9 mouse cellular contexts compared by ENCODE assay signal in genomic region chr9:104235751-104236150, GRCm38 (mm10). TPM values are rescaled to one million over a fixed set of nuclear protein-coding genes. Genes with fewer than 3 reads are reported as not detected.
A peak's percentile ranks its signal among the peaks of the same experiment; 100 is the strongest.
DNase-seq lines count a peak whose midpoint lies in the region; ATAC-seq lines count a peak whose summit lies in the region.
"Had no signal": no experiment of that assay in that cellular context is flagged by ENCODE, and none has a peak within 500 bp of the region (broad histone marks: within the 10 kb centered on the region; RNA-seq: fewer than 3 reads in every experiment).

No protein-coding gene starts in this region.

- no peak overlapping the region for H3K9ac ChIP-seq in heart, embryonic 14.5 days (ENCODE audit: low read length)
- H3K9ac ChIP-seq: embryonic facial prominence, embryonic 15.5 days had no signal

- no peak for ATAC-seq in heart, embryonic 14.5 days (ENCODE audit: insufficient number of reproducible peaks, insufficient read depth, low FRiP score, low read depth)

- H3K27ac ChIP-seq in heart, embryonic 14.5 days (replicated peaks in 1 of 2; ENCODE audit: control insufficient read depth in 1 of 2, insufficient read depth in 1 of 2, low read depth in 2 of 2, low read length in 2 of 2) = peak overlapping the region; percentile 48 to 51
- H3K27ac ChIP-seq: embryonic facial prominence, embryonic 15.5 days had no signal

- H3K4me1 ChIP-seq in heart, embryonic 14.5 days (ENCODE audit: control insufficient read depth in 2 of 2, insufficient read depth in 2 of 2, low read length in 2 of 2) = peaks cover 13 to 24% of the 10 kb centered on the region in 2 experiments
- H3K4me1 ChIP-seq: embryonic facial prominence, embryonic 15.5 days had no signal

- peak overlapping the region; percentile 7; the same call in 1 of the 2 replicates for H3K4me2 ChIP-seq in heart, embryonic 14.5 days (ENCODE audit: low read length)
- H3K4me2 ChIP-seq: embryonic facial prominence, embryonic 15.5 days had no signal

- H3K9me3 ChIP-seq in heart, embryonic 14.5 days (ENCODE audit: control insufficient read depth, low read length) = no peaks in the 10 kb centered on the region
- H3K9me3 ChIP-seq: embryonic facial prominence, embryonic 15.5 days had no signal

- 18% methylated on average over 5 of the region's 5 CpGs for WGBS in heart, embryonic 14.5 days

- DNase-seq in kidney, postnatal 10 days = peak; percentile 75
- DNase-seq in kidney, adult 9 months = no peak
- DNase-seq in MN1 (ENCODE audit: low spot score) = peak; percentile 79
- DNase-seq in brain, adult 2 months (ENCODE audit: low read depth, low spot score) = peak; percentile 82
- no peak for DNase-seq in spleen, postnatal 10 days (ENCODE audit: low spot score in 2 of 2)
- no peak for DNase-seq in Muller cell, postnatal 12 days (ENCODE audit: inconsistent ontology term)
- DNase-seq in spleen, postnatal 36 days (ENCODE audit: low spot score in 2 of 2) = no peak

- no peak overlapping the region for H3K4me3 ChIP-seq in heart, embryonic 14.5 days (ENCODE audit: control insufficient read depth in 1 of 2, insufficient read depth in 1 of 2, low read depth in 1 of 2, low read length in 2 of 2)
- H3K4me3 ChIP-seq: embryonic facial prominence, embryonic 15.5 days had no signal

- H3K27me3 ChIP-seq in heart, embryonic 14.5 days (ENCODE audit: control insufficient read depth, insufficient read depth, low read length) = no peaks in the 10 kb centered on the region
- H3K27me3 ChIP-seq: embryonic facial prominence, embryonic 15.5 days had no signal

- H3K36me3 ChIP-seq in heart, embryonic 14.5 days (ENCODE audit: control insufficient read depth, insufficient read depth, low read length) = peaks cover 52% of the 10 kb centered on the region

RNA-seq across cellular contexts. Expression of gene Dnajc13, which starts 27.0 kb away (rescaled TPM):
- polyA plus RNA-seq in heart, embryonic 14.5 days (2014; fragmentation: Nextera tagmentation; extraction: Ambion mirVana) = 15.5 and 26.2 TPM in 2 replicates

Comparison
In these comparisons a context has a peak if more than half of its experiments do, and no peak if none do; other contexts are left out.
1. DNase-seq: peak in kidney, postnatal 10 days (single experiment), MN1 (single experiment) and brain, adult 2 months (single experiment); none in kidney, adult 9 months (single experiment), spleen, postnatal 10 days (0 of 2), Muller cell, postnatal 12 days (single experiment) and spleen, postnatal 36 days (0 of 2).